Mouse (Mus musculus): ENCODE results near the gene Mt1. TPM values are rescaled to one million over a fixed set of nuclear protein-coding genes. Genes with fewer than 3 reads are reported as not detected.
A peak's percentile ranks its signal among the peaks of the same experiment; 100 is the strongest.

Gene Mt1
- total RNA-seq, 2 experiments from 2014 or later = 472 to 625 TPM

GRCm38 (mm10) chr8:94172809-94173732 lies 5.8 kb upstream of the Mt1 start:
- no peak for DNase-seq (ENCODE audit: low spot score in 2 of 2)

GRCm38 (mm10) chr8:94173848-94174403 lies 5.0 kb upstream of the Mt1 start:
- no peak for DNase-seq (ENCODE audit: low spot score in 2 of 2)

- no peak for DNase-seq (ENCODE audit: low spot score in 2 of 2)
Measured at GRCm38 (mm10) chr8:94174619-94175213, 4.2 kb upstream of the Mt1 start.

- DNase-seq (ENCODE audit: low spot score in 2 of 2) = no peak
Measured at GRCm38 (mm10) chr8:94177716-94178390, 1.0 kb upstream of the Mt1 start.

GRCm38 (mm10) chr8:94179713-94180560 lies 1.1 kb downstream of the Mt1 start:
- no peak for DNase-seq (ENCODE audit: low spot score in 2 of 2)

- no peak for DNase-seq (ENCODE audit: low spot score in 2 of 2)
Measured at GRCm38 (mm10) chr8:94180561-94180908, 1.7 kb downstream of the Mt1 start.

- DNase-seq (ENCODE audit: low spot score in 2 of 2) = no peak
Measured at GRCm38 (mm10) chr8:94182055-94182929, 3.4 kb downstream of the Mt1 start.

GRCm38 (mm10) chr8:94183117-94183516 lies 4.2 kb downstream of the Mt1 start:
- peak in 1 of 2 experiments; percentile 72 for DNase-seq (ENCODE audit: low spot score in 2 of 2)

- no peak for DNase-seq (ENCODE audit: low spot score in 2 of 2)
Measured at GRCm38 (mm10) chr8:94184357-94184843, 5.5 kb downstream of the Mt1 start.

- DNase-seq (ENCODE audit: low spot score in 2 of 2) = no peak
Measured at GRCm38 (mm10) chr8:94185791-94186190, 6.9 kb downstream of the Mt1 start.

- DNase-seq (ENCODE audit: low spot score in 2 of 2) = no peak
Measured at GRCm38 (mm10) chr8:94186542-94186941, 7.7 kb downstream of the Mt1 start.

GRCm38 (mm10) chr8:94187290-94188002 lies 8.6 kb downstream of the Mt1 start:
- DNase-seq (ENCODE audit: low spot score in 2 of 2) = no peak

GRCm38 (mm10) chr8:94189275-94190031 lies 10.6 kb downstream of the Mt1 start:
- peak; percentile 70 to 90 for DNase-seq (ENCODE audit: low spot score in 2 of 2)

GRCm38 (mm10) chr8:94191101-94191691 lies 12.3 kb downstream of the Mt1 start:
- DNase-seq (ENCODE audit: low spot score in 2 of 2) = no peak

GRCm38 (mm10) chr8:94192926-94193325 lies 14.0 kb downstream of the Mt1 start:
- DNase-seq (ENCODE audit: low spot score in 2 of 2) = no peak

GRCm38 (mm10) chr8:94194591-94195223 lies 15.8 kb downstream of the Mt1 start:
- DNase-seq (ENCODE audit: low spot score in 2 of 2) = no peak

GRCm38 (mm10) chr8:94199202-94199869 lies 20.5 kb downstream of the Mt1 start:
- peak; percentile 65 to 85 for DNase-seq (ENCODE audit: low spot score in 2 of 2)

Measured in layer of hippocampus, postnatal 14 days (tissue).